In genomic region chr10:61784414-61784813, GRCm38 (mm10) we compare ENCODE assay signal across 8 mouse cellular contexts. TPM values are rescaled to one million over a fixed set of nuclear protein-coding genes. Genes with fewer than 3 reads are reported as not detected.
A peak's percentile ranks its signal among the peaks of the same experiment; 100 is the strongest.
DNase-seq lines count a peak whose midpoint lies in the region; ATAC-seq and TF ChIP-seq lines count a peak whose summit lies in the region.

No protein-coding gene starts in this region.

- intact Hi-C loops in heart, postnatal 36 days (cut with DNase I) = no loop called here

- TF ChIP-seq EP300 in heart, postnatal 0 days (IDR thresholded peaks at IDR 0.05; ENCODE audit: low read depth) = no peak

- no peaks in the 10 kb centered on the region for H3K27me3 ChIP-seq in heart, postnatal 0 days (ENCODE audit: control insufficient read depth, insufficient read depth, low read length)
- no peaks in the 10 kb centered on the region for H3K27me3 ChIP-seq in embryonic facial prominence, embryonic 13.5 days
- no peaks in the 10 kb centered on the region for H3K27me3 ChIP-seq in hindbrain, embryonic 14.5 days (ENCODE audit: control insufficient read depth, insufficient read depth, low read length)
- H3K27me3 ChIP-seq in midbrain, embryonic 14.5 days (ENCODE audit: control insufficient read depth, insufficient read depth, low read length) = no peaks in the 10 kb centered on the region

- peak overlapping the region; percentile 95 for H3K4me2 ChIP-seq in heart, postnatal 0 days (ENCODE audit: low read depth, low read length)
- peak overlapping the region; percentile 71 for H3K4me2 ChIP-seq in embryonic facial prominence, embryonic 13.5 days
- H3K4me2 ChIP-seq in hindbrain, embryonic 14.5 days (replicated peaks) = peak overlapping the region; percentile 67
- peak overlapping the region; percentile 71 for H3K4me2 ChIP-seq in midbrain, embryonic 14.5 days (ENCODE audit: low read length)

- peak overlapping the region; percentile 96 for H3K4me3 ChIP-seq in heart, postnatal 0 days (ENCODE audit: low read depth, low read length)
- H3K4me3 ChIP-seq in embryonic facial prominence, embryonic 13.5 days = peak overlapping the region; percentile 92
- peak overlapping the region; percentile 69 for H3K4me3 ChIP-seq in hindbrain, embryonic 14.5 days (replicated peaks; ENCODE audit: low read length)
- H3K4me3 ChIP-seq in midbrain, embryonic 14.5 days (replicated peaks; ENCODE audit: low read depth, low read length) = peak overlapping the region; percentile 90

- no peak overlapping the region for H3K27ac ChIP-seq in heart, postnatal 0 days (ENCODE audit: low read depth)
- H3K27ac ChIP-seq in embryonic facial prominence, embryonic 13.5 days = peak overlapping the region; percentile 99
- H3K27ac ChIP-seq in hindbrain, embryonic 14.5 days = peak overlapping the region; percentile 99
- H3K27ac ChIP-seq in midbrain, embryonic 14.5 days (replicated peaks; ENCODE audit: low read depth, low read length) = peak overlapping the region; percentile 100

- no peaks in the 10 kb centered on the region for H3K4me1 ChIP-seq in heart, postnatal 0 days (ENCODE audit: control insufficient read depth, insufficient read depth)
- H3K4me1 ChIP-seq in embryonic facial prominence, embryonic 13.5 days = peaks cover 24% of the 10 kb centered on the region
- peaks cover 27% of the 10 kb centered on the region for H3K4me1 ChIP-seq in hindbrain, embryonic 14.5 days (replicated peaks; ENCODE audit: control insufficient read depth, insufficient read depth, low read length)
- peaks cover 25% of the 10 kb centered on the region for H3K4me1 ChIP-seq in midbrain, embryonic 14.5 days (ENCODE audit: control insufficient read depth, insufficient read depth, low read length)

- no peak overlapping the region for H3K9ac ChIP-seq in heart, postnatal 0 days (replicated peaks; ENCODE audit: low read depth, low read length)
- H3K9ac ChIP-seq in embryonic facial prominence, embryonic 13.5 days = peak overlapping the region; percentile 99
- H3K9ac ChIP-seq in hindbrain, embryonic 14.5 days = peak overlapping the region; percentile 98
- peak overlapping the region; percentile 100 for H3K9ac ChIP-seq in midbrain, embryonic 14.5 days (replicated peaks; ENCODE audit: low read length)

- ATAC-seq in heart, postnatal 0 days (ENCODE audit: insufficient read depth, low read depth) = no peak
- ATAC-seq in embryonic facial prominence, embryonic 13.5 days (ENCODE audit: insufficient number of reproducible peaks, insufficient read depth, low FRiP score, low TSS enrichment, low read depth) = no peak
- ATAC-seq in hindbrain, embryonic 14.5 days (ENCODE audit: low FRiP score) = no peak; the same call in 1 of the 2 replicates
- no peak; the same call in 1 of the 2 replicates for ATAC-seq in midbrain, embryonic 14.5 days (ENCODE audit: low FRiP score, low TSS enrichment)

- H3K9me3 ChIP-seq in heart, postnatal 0 days (replicated peaks; ENCODE audit: control insufficient read depth, low read length) = no peaks in the 10 kb centered on the region
- no peaks in the 10 kb centered on the region for H3K9me3 ChIP-seq in embryonic facial prominence, embryonic 13.5 days
- no peaks in the 10 kb centered on the region for H3K9me3 ChIP-seq in hindbrain, embryonic 14.5 days (ENCODE audit: control insufficient read depth, low read length)
- H3K9me3 ChIP-seq in midbrain, embryonic 14.5 days (ENCODE audit: control insufficient read depth, low read length) = no peaks in the 10 kb centered on the region

- no peak for TF ChIP-seq CTCF in heart, postnatal 0 days (IDR thresholded peaks at IDR 0.05; ENCODE audit: low read depth)

- DNase-seq in heart, postnatal 0 days (ENCODE audit: low spot score) = no peak
- DNase-seq in heart, postnatal 36 days = no peak
- no peak for DNase-seq in hindbrain, embryonic 14.5 days (ENCODE audit: low spot score)
- DNase-seq in midbrain, embryonic 14.5 days = peak; percentile 70
- no peak for DNase-seq in ovary, postnatal 10 days (ENCODE audit: low spot score)
- no peak for DNase-seq in kidney, postnatal 14 days
- no peak for DNase-seq in thymus, postnatal 0 days (ENCODE audit: low spot score)

- WGBS in heart, postnatal 0 days = 48% methylated on average over 10 of the region's 10 CpGs
- WGBS in embryonic facial prominence, embryonic 13.5 days = 10% methylated on average over 10 of the region's 10 CpGs
- WGBS in hindbrain, embryonic 14.5 days = 10% methylated on average over 10 of the region's 10 CpGs
- 11% methylated on average over 10 of the region's 10 CpGs for WGBS in midbrain, embryonic 14.5 days

- no peaks in the 10 kb centered on the region for H3K36me3 ChIP-seq in heart, postnatal 0 days (replicated peaks; ENCODE audit: control insufficient read depth, insufficient read depth, low read length)
- H3K36me3 ChIP-seq in embryonic facial prominence, embryonic 13.5 days = 0 out of 2 replicates have a peak, but pooled peaks cover 6% of the 10 kb centered on the region
- H3K36me3 ChIP-seq in hindbrain, embryonic 14.5 days (replicated peaks; ENCODE audit: control insufficient read depth, insufficient read depth) = no peaks in the 10 kb centered on the region
- H3K36me3 ChIP-seq in midbrain, embryonic 14.5 days (ENCODE audit: control insufficient read depth, insufficient read depth, low read length) = no peaks in the 10 kb centered on the region

RNA-seq across cellular contexts. Expression of gene H2afy2, which starts 0.5 kb away (rescaled TPM):
- 10.7 and 17.0 TPM in 2 replicates for total RNA-seq in heart, postnatal 0 days (2014; rRNA removed; ENCODE audit: low replicate concordance)
- 21.3 and 22.8 TPM in 2 replicates for polyA plus RNA-seq in heart, postnatal 0 days (2015; fragmentation: Nextera tagmentation; extraction: Ambion mirVana)
- 1 to 10 TPM; 3.6 to 5.7 TPM for total RNA-seq in heart, postnatal 36 days (2021)
- polyA plus RNA-seq in embryonic facial prominence, embryonic 13.5 days (2015; fragmentation: Nextera tagmentation; extraction: Ambion mirVana) = 281 and 321 TPM in 2 replicates
- 202 and 203 TPM in 2 replicates for polyA plus RNA-seq in hindbrain, embryonic 14.5 days (2014; fragmentation: Nextera tagmentation; extraction: Ambion mirVana)
- polyA plus RNA-seq in midbrain, embryonic 14.5 days (2014; fragmentation: Nextera tagmentation; extraction: Ambion mirVana) = 242 and 295 TPM in 2 replicates
- polyA plus RNA-seq in thymus, postnatal 0 days (2015; fragmentation: Nextera tagmentation; extraction: Ambion mirVana) = 21.0 and 27.2 TPM in 2 replicates
